Mouse (Mus musculus): ENCODE measurements around the gene Gm4969. TPM values are rescaled to one million over a fixed set of nuclear protein-coding genes. Genes with fewer than 3 reads are reported as not detected.
"Not testable (repeated sequence)": the region's sequence is repeated elsewhere in the genome, so short reads cannot be mapped to it uniquely, and the experiment has no call there.

Gene Gm4969
- polyA plus RNA-seq, 1 experiment from 2014 or later: 0.30 TPM

DNA sequence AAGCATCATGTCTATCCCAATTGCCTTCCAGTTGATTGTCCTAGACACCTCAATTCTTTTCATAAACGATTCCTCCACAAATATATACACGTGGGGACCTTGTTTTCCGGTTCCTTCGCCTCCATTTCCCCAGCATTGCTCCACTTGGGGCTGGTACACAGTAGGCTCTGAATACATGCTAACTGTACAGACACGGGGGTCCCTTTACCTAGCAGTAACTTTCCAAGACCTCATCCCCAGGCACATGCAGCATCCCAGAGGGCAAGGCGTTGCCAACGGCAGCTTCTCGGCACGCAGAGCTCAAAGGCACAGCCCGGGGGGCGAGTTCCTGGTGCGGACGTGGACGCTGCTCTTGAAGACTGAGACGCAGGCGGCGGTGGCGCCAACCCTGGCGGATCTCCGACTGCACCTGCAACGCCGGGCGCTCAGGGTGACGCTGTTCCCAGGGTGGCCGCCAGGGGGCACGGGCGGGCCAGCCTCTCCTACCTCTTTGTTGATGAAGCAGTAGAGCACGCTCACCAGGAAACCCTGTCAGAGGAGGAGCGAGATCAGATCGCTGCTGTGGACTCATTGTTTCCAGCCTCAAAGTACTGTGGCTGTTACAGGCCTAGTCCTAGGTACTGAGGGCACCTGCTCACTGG is 39.1 kb upstream of the Gm4969 start:
- ATAC-seq (ENCODE audit: low read depth) (peak; percentile 70), DNase-seq (peak; percentile 74)
- WGBS (ENCODE audit: insufficient replicate concordance): 5% methylated on average over 30 of the region's 30 CpGs
- Histone ChIP-seq H3K4me2 (peak overlapping the region; percentile 41), H3K9ac (peak overlapping the region; percentile 42; the same call in 1 of the 2 replicates), H3K27ac (no peak overlapping the region), H3K36me3 (peaks cover 24% of the 10 kb centered on the region), H3K4me3 (replicated peaks) (no peak overlapping the region), H3K9me3 (replicated peaks) (no peaks in the 10 kb centered on the region), H3K4me1 (replicated peaks) (peaks cover 39% of the 10 kb centered on the region), H3K27me3 (peaks cover 27% of the 10 kb centered on the region)

DNA sequence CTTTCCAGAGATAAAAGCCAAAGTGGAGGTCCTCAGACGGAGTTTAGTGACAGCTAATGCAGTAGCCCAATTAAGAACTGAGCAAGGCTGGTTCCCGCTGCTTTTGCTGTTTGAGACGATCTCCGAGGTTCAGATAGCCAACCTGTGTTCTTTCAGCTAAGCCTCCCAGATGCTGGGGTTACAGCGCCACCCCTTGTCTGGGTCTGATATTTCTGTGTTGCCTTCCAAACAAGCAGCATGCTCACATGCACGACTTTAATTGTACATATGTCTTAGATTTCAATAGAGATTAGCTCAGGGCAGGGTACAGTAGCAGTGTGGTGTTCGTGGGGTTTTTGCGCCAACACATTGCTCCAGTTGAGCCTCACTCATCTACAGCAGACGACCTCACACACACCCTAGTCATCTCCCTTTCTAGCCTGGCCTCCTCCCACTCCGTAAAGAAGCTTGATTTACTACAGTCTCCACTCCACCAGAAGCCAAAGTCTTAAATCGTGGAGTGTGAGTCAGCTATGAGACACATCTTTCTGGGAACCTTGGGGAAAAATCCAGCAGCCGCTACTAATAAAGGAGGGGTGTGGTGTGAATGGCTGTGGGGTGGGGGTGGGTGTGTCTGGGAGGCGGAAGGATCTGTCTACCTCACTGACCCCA is 37.8 kb upstream of the Gm4969 start:
- H3K9me3 ChIP-seq (replicated peaks): no peaks in the 10 kb centered on the region
- ATAC-seq (ENCODE audit: low read depth) (no peak), DNase-seq (no peak)
- peaks cover 22% of the 10 kb centered on the region for H3K27me3 ChIP-seq
- H3K4me1 ChIP-seq (replicated peaks): peaks cover 42% of the 10 kb centered on the region
- H3K9ac ChIP-seq: no peak overlapping the region
- H3K4me3 ChIP-seq (replicated peaks): no peak overlapping the region
- WGBS (ENCODE audit: insufficient replicate concordance): 55% methylated on average over 13 of the region's 13 CpGs
- no peak overlapping the region for H3K27ac ChIP-seq
- no peak overlapping the region for H3K4me2 ChIP-seq
- H3K36me3 ChIP-seq: peaks cover 36% of the 10 kb centered on the region

DNA sequence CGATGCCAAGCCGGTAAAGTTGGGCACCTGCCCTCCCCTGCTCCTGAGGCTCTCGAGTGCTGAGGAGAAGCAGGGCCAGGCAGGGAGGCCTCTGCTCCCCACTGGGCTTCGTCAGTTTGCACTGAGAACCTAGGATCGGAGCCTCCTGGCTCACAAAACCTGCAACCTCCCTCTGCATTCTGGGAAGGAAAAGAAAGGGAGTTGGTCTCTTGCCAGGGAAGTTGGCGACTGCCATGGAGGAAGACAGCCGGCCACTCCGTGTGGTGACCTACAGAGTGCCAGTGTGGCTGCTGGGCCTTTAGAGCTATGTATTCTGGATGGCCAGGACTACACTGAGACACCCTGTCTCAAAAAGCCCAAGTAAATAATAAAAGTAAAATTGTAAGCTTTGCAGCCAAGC is 36.6 kb upstream of the Gm4969 start:
- H3K27me3 ChIP-seq: peaks cover 16% of the 10 kb centered on the region
- no peak overlapping the region for H3K4me2 ChIP-seq
- H3K4me3 ChIP-seq (replicated peaks): no peak overlapping the region
- ATAC-seq (ENCODE audit: low read depth): no peak
- peaks cover 42% of the 10 kb centered on the region for H3K4me1 ChIP-seq (replicated peaks)
- no peak for DNase-seq
- no peak overlapping the region for H3K9ac ChIP-seq
- no peak overlapping the region for H3K27ac ChIP-seq
- WGBS (ENCODE audit: insufficient replicate concordance): 79% methylated on average over 8 of the region's 8 CpGs
- H3K36me3 ChIP-seq: peaks cover 36% of the 10 kb centered on the region
- H3K9me3 ChIP-seq (replicated peaks): no peaks in the 10 kb centered on the region

DNA sequence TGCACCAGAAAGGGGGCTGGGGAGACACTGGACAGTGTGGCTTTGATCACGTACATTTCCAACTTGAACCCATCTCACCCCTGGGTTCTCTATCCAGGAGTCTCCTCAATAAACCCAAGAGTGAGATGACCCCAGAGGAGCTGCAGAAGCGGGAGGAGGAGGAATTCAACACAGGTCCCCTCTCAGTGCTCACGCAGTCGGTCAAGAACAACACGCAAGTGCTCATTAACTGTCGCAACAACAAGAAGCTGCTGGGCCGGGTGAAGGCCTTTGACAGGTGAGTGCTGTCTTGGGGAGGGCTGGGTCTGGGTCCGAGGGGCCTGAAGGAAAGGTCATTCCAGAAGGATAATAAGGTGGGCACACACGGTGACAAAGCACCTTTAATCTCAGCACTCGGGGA is 33.0 kb upstream of the Gm4969 start:
- H3K4me1 ChIP-seq (replicated peaks): peaks cover 34% of the 10 kb centered on the region
- H3K4me2 ChIP-seq: peak overlapping the region; percentile 96
- H3K9ac ChIP-seq: peak overlapping the region; percentile 85; the same call in 1 of the 2 replicates
- not testable (repeated sequence) for H3K27me3 ChIP-seq; ATAC-seq (ENCODE audit: low read depth); H3K27ac ChIP-seq; DNase-seq; H3K9me3 ChIP-seq (replicated peaks)
- peaks cover 36% of the 10 kb centered on the region for H3K36me3 ChIP-seq
- H3K4me3 ChIP-seq (replicated peaks): peak overlapping the region; percentile 77
- 81% methylated on average over 10 of the region's 10 CpGs for WGBS (ENCODE audit: insufficient replicate concordance)

DNA sequence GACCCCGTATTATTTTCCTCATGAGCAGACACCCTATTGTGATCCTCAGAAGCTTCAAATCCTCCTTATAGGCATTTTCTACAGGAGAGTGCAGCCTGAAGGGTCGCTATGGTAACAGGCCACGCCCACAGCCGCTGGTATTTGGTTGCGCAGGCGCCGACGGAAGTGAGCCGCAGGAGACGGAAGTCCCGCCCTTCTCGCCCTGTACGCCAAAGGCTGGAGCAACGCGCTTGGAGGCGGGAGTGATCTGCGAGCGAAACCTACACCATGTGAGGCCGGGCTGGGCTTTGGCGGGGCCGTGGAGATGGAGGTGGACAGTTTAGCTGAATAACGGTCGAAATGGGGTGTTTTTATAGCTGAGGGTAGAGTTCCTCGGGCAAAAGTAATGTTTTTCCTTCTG is 31.5 kb upstream of the Gm4969 start, which contains the start of gene Snrpd2:
Snrpd2 (plus strand) TSS at position 97 of the 400 bp plus-strand sequence.
- peak within 1 kb of the TSS; percentile 96 for H3K4me2 ChIP-seq
- peak within 1 kb of the TSS; percentile 85 for H3K9ac ChIP-seq
- H3K27ac ChIP-seq: peak within 1 kb of the TSS; percentile 82
- H3K36me3 ChIP-seq: peaks cover 33% of the 10 kb centered on the region
- WGBS (ENCODE audit: insufficient replicate concordance): 0% methylated on average over 24 of the region's 24 CpGs
- peaks cover 29% of the 10 kb centered on the region for H3K4me1 ChIP-seq (replicated peaks)
- ATAC-seq (ENCODE audit: low read depth): peak; percentile 84
- H3K9me3 ChIP-seq (replicated peaks): no peaks in the 10 kb centered on the region
- no peaks in the 10 kb centered on the region for H3K27me3 ChIP-seq
- DNase-seq: peak; percentile 92
- H3K4me3 ChIP-seq (replicated peaks): peak within 1 kb of the TSS; percentile 77

DNA sequence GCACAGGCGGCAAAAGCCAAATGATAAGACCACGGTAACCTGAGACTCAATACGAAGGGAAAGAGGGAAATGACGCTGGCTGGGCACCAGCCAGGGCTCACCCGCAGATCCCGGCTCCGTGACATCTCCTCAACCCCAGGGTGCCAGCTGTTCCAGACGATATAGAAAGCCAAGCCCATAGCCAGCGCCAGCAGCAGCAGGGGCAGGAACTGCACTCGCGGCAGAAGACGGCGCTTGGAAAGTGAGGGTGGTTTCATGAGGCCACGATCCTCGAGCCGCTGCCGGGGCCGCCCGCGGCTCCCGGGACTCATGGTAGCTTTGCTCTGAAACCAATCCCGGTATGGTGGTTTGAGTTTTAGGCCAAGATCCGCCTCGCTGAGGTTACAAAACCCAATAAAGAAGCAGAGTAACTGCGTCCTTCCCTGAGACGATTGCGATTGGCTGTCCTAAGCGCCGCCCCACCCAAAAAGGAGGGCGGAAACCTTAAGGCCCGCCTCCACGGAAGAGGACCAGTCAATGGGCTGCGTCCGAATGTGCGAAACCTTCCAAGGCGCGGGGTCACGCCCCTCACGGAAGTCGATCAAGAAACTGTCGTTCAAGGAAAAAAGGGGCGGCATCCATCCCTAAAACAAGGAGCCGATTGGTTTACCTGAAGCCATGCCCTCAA is 30.8 kb upstream of the Gm4969 start, which contains the start of gene Qpctl:
Qpctl (minus strand) TSS at position 417 of the 667 bp plus-strand sequence.
- Histone ChIP-seq H3K9me3 (replicated peaks) (no peaks in the 10 kb centered on the region), H3K36me3 (peaks cover 28% of the 10 kb centered on the region), H3K27ac (peak within 1 kb of the TSS; percentile 82), H3K4me1 (replicated peaks) (peaks cover 29% of the 10 kb centered on the region), H3K4me2 (peak within 1 kb of the TSS; percentile 96), H3K27me3 (no peaks in the 10 kb centered on the region), H3K9ac (peak within 1 kb of the TSS; percentile 85), H3K4me3 (replicated peaks) (peak within 1 kb of the TSS; percentile 77)
- ATAC-seq (ENCODE audit: low read depth) (peak; percentile 95), DNase-seq (peak; percentile 98)
- WGBS (ENCODE audit: insufficient replicate concordance): under 1% methylated on average over 43 of the region's 43 CpGs

DNA sequence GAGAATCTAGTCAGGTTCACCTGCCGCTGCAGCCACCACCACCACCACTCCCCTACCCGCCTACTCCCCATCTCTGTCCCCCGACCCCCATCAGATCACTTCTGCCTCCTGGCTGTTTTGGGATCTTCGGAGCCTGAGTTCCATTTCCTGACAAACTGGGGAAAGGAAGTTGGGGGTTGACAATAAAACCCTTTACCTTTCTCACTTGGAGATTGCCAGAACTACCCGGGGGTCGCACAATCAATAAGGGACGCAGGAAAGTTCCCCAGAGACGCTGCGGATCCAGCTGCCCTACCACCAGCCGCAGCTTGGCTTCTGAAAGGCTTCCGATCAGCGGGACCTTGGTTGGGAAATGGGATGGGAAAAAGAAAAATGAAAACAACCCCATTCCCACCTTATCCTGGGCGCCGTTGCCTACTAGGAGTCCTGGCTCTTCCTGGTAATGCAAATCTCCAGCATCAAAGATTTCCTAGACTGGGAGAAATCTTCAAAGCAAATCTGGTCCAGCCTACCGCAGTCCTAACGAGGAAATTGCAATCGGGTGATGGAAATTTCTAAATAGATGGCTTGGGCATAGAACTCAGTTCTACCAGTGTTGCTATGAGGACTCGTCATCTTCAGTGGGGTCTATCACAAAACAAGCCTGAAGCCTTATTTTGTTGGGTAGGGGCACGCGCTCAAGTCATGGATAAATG is 30.2 kb upstream of the Gm4969 start:
- Histone ChIP-seq H3K27me3 (no peaks in the 10 kb centered on the region), H3K4me2 (peak overlapping the region; percentile 96), H3K9ac (peak overlapping the region; percentile 76), H3K27ac (peak overlapping the region; percentile 82; the same call in 1 of the 2 replicates), H3K4me3 (replicated peaks) (peak overlapping the region; percentile 77), H3K36me3 (peaks cover 22% of the 10 kb centered on the region), H3K9me3 (replicated peaks) (no peaks in the 10 kb centered on the region), H3K4me1 (replicated peaks) (peaks cover 29% of the 10 kb centered on the region)
- WGBS (ENCODE audit: insufficient replicate concordance): 8% methylated on average over 20 of the region's 20 CpGs
- DNase-seq (no peak), ATAC-seq (ENCODE audit: low read depth) (no peak)

DNA sequence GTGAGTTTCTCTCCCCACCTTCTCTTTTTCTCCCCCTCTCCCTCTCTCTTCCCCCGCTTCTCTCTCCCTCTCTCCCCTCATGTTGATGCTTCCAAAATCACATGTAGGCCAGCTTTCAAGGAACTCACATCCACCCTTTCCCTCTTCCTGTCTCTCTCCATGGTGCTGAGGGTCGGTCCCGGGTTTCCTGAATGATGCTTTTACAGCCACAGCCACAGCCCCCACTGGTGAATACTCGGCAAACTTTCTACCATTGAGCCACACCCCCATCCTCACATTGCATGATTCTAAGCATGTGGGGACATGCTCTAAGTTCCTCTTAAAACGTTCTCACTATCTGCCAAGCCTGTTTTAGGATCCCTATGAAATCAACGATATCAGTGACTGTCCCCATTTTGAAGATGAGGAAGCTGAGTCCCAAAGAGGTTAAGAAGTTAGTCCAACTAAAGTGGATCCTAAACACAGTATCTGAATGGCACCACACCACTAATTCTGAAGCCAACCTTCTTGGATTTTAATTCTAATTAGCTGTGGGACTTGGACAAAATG is 29.4 kb upstream of the Gm4969 start:
- H3K9me3 ChIP-seq (replicated peaks): no peaks in the 10 kb centered on the region
- H3K4me3 ChIP-seq (replicated peaks): peak overlapping the region; percentile 77; the same call in 1 of the 2 replicates
- H3K27ac ChIP-seq: no peak overlapping the region
- peaks cover 29% of the 10 kb centered on the region for H3K4me1 ChIP-seq (replicated peaks)
- WGBS (ENCODE audit: insufficient replicate concordance): 34% methylated on average over 6 of the region's 6 CpGs
- no peak for ATAC-seq (ENCODE audit: low read depth)
- DNase-seq: no peak
- peaks cover 14% of the 10 kb centered on the region for H3K36me3 ChIP-seq
- H3K9ac ChIP-seq: no peak overlapping the region
- H3K27me3 ChIP-seq: no peaks in the 10 kb centered on the region
- H3K4me2 ChIP-seq: peak overlapping the region; percentile 96

DNA sequence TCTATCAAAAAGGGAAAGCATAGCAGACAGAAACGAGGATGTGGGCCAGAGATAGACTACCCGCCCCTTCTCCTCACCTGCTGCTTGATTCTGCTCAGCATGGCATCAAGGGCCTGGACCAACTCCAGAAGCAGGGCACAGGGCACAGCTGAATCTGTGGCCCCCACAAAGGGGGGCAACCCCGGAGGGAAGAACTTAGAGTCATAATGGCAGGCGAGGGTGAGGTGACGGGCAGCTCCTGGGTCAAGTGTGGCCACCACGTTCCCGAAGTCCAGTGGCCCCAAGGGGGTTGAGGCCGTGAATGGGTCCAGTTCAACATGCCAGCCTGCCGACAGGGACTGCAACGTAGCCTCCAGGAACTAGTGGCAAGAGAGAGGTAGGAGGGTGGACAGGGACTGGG is 28.6 kb upstream of the Gm4969 start:
- H3K9me3 ChIP-seq (replicated peaks): no peaks in the 10 kb centered on the region

DNA sequence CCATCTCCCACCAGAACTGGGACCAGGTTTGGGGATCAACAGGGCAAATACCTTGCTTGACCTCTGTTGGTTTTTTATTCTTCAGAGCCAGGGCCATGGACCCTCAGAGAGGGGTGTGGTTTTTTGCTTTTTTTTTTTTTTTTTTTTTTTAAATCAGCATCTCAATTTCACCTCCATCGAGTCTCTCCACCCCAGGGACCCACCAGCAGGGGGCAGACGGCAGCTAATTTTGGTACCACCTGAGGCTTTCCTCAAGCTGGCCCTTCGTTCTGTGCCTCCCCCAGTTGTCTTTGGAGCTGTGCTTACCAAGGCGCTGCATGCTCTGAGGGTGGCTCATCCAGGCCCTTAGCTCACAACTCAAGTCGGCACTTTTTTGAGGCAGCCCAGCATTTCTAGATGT is 19.2 kb upstream of the Gm4969 start:
- Histone ChIP-seq H3K27ac (no peak overlapping the region), H3K4me2 (no peak overlapping the region), H3K27me3 (no peaks in the 10 kb centered on the region), H3K9ac (no peak overlapping the region), H3K4me1 (replicated peaks) (0 out of 2 replicates have a peak, but pooled peaks cover 2% of the 10 kb centered on the region), H3K36me3 (peaks cover 56% of the 10 kb centered on the region), H3K4me3 (replicated peaks) (no peak overlapping the region), H3K9me3 (replicated peaks) (no peaks in the 10 kb centered on the region)
- ATAC-seq (ENCODE audit: low read depth) (no peak), DNase-seq (no peak)
- WGBS (ENCODE audit: insufficient replicate concordance): 49% methylated on average over 5 of the region's 5 CpGs

More for the DNA sequence above, 28.6 kb upstream of the Gm4969 start:
- no peak for DNase-seq
- peaks cover 7% of the 10 kb centered on the region for H3K36me3 ChIP-seq
- H3K27me3 ChIP-seq: no peaks in the 10 kb centered on the region
- no peak overlapping the region for H3K9ac ChIP-seq
- no peak overlapping the region for H3K4me3 ChIP-seq (replicated peaks)
- H3K4me1 ChIP-seq (replicated peaks): peaks cover 29% of the 10 kb centered on the region
- WGBS (ENCODE audit: insufficient replicate concordance): 75% methylated on average over 10 of the region's 10 CpGs
- no peak for ATAC-seq (ENCODE audit: low read depth)
- H3K4me2 ChIP-seq: no peak overlapping the region
- no peak overlapping the region for H3K27ac ChIP-seq

Measured in liver, embryonic 13.5 days (tissue).